Mouse (Mus musculus): ENCODE results near the gene Myo1a.

Myo1a gene

DNA sequence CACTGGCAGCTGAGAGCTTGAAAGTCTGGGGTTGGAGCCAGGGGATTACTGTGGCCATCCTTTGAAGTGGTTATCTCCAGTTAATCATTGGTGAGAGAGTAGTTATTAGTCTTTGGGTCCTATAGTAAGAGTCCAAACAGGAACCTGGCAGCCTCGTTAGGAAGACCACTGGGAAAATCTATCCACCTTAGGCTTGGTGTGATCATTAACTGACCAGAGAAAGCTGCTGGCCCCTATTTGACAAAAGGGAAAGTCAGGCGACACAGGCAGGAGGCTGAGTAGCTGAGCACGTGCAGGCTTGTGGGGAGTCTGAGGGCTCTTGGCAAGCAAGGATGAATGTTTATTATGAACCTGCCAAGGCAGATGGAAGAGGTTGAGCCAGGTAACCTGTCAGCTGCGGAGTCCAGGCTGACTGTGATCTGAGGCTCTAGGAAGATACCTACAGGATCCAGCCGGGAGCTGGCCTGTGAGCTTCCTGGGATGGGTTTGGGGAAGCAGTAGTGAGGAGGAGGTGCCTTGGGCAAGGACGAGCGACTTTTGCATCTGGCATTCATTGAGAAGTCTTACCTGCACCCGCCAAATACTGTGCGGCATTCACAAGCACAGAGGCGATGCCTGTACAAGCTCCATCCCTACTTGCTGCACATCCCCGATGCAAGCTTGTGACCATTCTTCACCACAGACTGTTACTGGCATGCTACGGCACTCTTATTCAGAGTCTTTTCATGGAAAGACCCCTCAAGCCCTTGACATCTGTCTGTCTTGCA lies 59.1 kb downstream of the Myo1a start:
- DNase-seq = no peak

DNA sequence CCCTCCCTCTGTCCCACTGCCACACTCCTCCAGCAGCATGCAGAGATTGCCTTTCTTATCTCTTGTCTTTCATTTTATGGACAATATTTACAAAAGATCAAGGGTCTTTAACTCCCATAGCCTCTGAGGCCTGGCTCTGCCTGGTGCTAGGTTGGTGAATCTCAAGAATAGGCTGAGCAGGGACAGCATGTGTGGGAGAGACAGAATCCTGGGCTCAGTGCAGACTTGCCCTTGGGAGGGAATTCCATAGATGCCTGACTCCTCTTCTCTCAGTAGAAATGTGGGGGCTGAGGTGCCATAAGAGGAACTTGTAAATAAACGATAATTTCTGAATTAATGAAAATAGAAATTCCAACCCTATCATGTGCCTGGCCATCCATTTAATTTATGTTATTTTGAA lies 61.6 kb downstream of the Myo1a start:
- DNase-seq = no peak
